Mouse (Mus musculus) thymus, postnatal 4 days (tissue): ENCODE results near the gene Mecom.

Source experiments
- DNase-seq: peaks from one replicate; pipeline ENCODE4 v3.0.0; 2021

Mecom gene

GRCm38 (mm10) chr3:30187812-30188469, 359.9 kb downstream of the Mecom start:
- no peak for DNase-seq

GRCm38 (mm10) chr3:30181807-30182481, 365.9 kb downstream of the Mecom start:
- no peak for DNase-seq

GRCm38 (mm10) chr3:30176615-30177014, 371.2 kb downstream of the Mecom start:
- no peak for DNase-seq

- DNase-seq: no peak
Measured at GRCm38 (mm10) chr3:30173812-30174211, 374.0 kb downstream of the Mecom start.

- DNase-seq: no peak
Measured at GRCm38 (mm10) chr3:30168396-30169186, 379.2 kb downstream of the Mecom start.

GRCm38 (mm10) chr3:30167027-30167426, 380.8 kb downstream of the Mecom start:
- no peak for DNase-seq

- DNase-seq: no peak
Measured at GRCm38 (mm10) chr3:30164834-30165233, 383.0 kb downstream of the Mecom start.

GRCm38 (mm10) chr3:30163390-30163789, 384.4 kb downstream of the Mecom start:
- DNase-seq: no peak

- no peak for DNase-seq
Measured at GRCm38 (mm10) chr3:30160961-30161670, 386.7 kb downstream of the Mecom start.

- DNase-seq: no peak
Measured at GRCm38 (mm10) chr3:30160346-30160745, 387.5 kb downstream of the Mecom start.

- DNase-seq: no peak
Measured at GRCm38 (mm10) chr3:30157128-30157670, 390.6 kb downstream of the Mecom start.

- DNase-seq: no peak
Measured at GRCm38 (mm10) chr3:30154390-30154789, 393.4 kb downstream of the Mecom start.

GRCm38 (mm10) chr3:30153923-30154331, 393.9 kb downstream of the Mecom start:
- no peak for DNase-seq

- DNase-seq: no peak
Measured at GRCm38 (mm10) chr3:30150071-30150470, 397.7 kb downstream of the Mecom start.

GRCm38 (mm10) chr3:30148378-30149079, 399.3 kb downstream of the Mecom start:
- no peak for DNase-seq

GRCm38 (mm10) chr3:30145051-30145450, 402.8 kb downstream of the Mecom start:
- no peak for DNase-seq

GRCm38 (mm10) chr3:30143961-30144411, 403.8 kb downstream of the Mecom start:
- DNase-seq: no peak

GRCm38 (mm10) chr3:30143440-30143839, 404.4 kb downstream of the Mecom start:
- DNase-seq: no peak

GRCm38 (mm10) chr3:30140349-30140748, 407.5 kb downstream of the Mecom start:
- DNase-seq: no peak

GRCm38 (mm10) chr3:30139678-30140077, 408.1 kb downstream of the Mecom start:
- DNase-seq: no peak

- no peak for DNase-seq
Measured at GRCm38 (mm10) chr3:30138588-30138987, 409.2 kb downstream of the Mecom start.

GRCm38 (mm10) chr3:30135857-30136256, 412.0 kb downstream of the Mecom start:
- DNase-seq: no peak
